Mouse (Mus musculus) bone marrow macrophage, adult 2 months (primary cell): ENCODE measurements at regions not wholly inside any gene's neighbourhood (a gene's known extent, or its start where the extent isn't known, plus 50 kb on each side); places are given as distances from the start of the nearest gene placed in this dataset.

Experiments
- H3K27ac ChIP-seq: 2 replicates; pipeline ENCODE4 v1.5.1; 2012; ENCODE audit warnings: low read depth, low read length; ENCODE audit not compliant: insufficient read depth
- H3K4me1 ChIP-seq: 2 replicates; pipeline ENCODE4 v1.6.1; 2012; ENCODE audit warnings: low read length; ENCODE audit not compliant: control insufficient read depth, insufficient read depth
- H3K4me3 ChIP-seq: 2 replicates; pipeline ENCODE4 v1.5.1; 2012; ENCODE audit warnings: mild to moderate bottlenecking, low read length, moderate library complexity; ENCODE audit not compliant: insufficient read depth
- CTCF ChIP-seq: IDR thresholded peaks from 2 replicates; pipeline ENCODE4 v1.5.1; 2012; ENCODE audit warnings: low read depth, mild to moderate bottlenecking, low read length, moderate library complexity
- POLR2A ChIP-seq: IDR thresholded peaks from 2 replicates; pipeline ENCODE4 v1.6.1; 2012; ENCODE audit warnings: mild to moderate bottlenecking, low read depth, low read length, borderline replicate concordance

DNA sequence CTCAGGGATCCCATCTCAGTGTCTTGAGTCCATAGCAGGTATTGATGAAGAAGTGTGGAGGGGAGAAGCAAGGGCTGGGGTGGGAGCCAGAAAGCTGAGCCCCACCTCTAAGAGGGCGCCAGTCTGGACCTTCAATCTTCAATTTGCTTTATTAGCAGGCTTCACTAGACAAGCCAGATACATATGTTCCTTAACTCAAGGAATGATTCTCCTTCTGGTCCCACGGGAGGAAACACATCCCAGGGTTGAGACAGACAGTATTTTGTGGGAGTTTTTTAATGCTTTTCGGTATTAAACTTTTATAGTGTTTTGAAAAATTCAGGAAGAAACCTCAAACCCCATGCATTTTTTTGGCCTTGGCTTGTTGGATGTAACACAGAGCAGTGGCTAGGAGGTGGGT lies 606.7 kb upstream of the Fam19a5 start:
- TF ChIP-seq POLR2A (no peak), CTCF (no peak)
- Histone ChIP-seq H3K4me1 (no peaks in the 10 kb centered on the region), H3K27ac (no peak overlapping the region), H3K4me3 (no peak overlapping the region)

DNA sequence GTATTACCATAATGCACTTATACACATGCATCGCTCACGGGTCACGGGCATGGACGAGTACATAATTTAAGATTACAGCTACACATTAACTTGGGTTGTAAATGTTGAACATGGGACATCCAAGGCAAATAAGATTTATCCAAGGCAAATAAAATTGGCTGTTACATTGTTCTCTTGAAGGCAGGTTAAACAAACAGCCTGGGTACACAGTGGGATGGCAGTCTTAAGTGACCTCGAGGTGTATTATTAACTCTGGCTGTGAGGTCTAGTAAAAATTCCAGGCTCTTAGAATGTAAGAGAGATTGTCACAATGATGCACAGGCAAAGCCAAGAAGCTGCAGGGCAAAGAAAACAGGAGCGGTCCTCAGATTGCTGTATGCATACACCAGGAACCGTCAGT lies 599.6 kb upstream of the Fam19a5 start:
- H3K4me3 ChIP-seq: no peak overlapping the region
- H3K27ac ChIP-seq: no peak overlapping the region
- TF ChIP-seq CTCF (no peak), POLR2A (no peak)
- no peaks in the 10 kb centered on the region for H3K4me1 ChIP-seq

DNA sequence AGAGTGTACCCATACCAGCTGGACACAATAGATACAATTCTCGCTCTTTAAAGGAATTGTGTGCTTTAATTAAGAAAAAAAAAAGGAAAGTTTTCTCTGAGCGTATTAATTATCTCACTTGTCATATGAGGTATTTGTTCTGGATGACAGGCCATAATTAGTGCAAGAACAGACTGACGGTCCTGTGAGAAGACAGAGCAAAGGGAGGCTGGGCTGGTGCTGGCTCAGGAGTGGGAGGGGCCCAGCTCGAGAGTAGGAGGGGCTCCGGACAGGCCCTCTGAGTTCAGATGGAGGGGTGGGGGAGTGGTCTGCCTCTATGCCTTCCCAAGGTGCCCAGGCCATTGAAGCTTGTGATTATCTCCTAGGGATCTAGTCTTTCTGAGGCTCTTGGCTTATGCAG lies 591.5 kb upstream of the Fam19a5 start:
- no peaks in the 10 kb centered on the region for H3K4me1 ChIP-seq
- TF ChIP-seq CTCF (no peak), POLR2A (no peak)
- H3K4me3 ChIP-seq: no peak overlapping the region

GRCm38 (mm10) chr15:86957872-86958271 lies 586.2 kb upstream of the Fam19a5 start:
- Histone ChIP-seq H3K4me3 (no peak overlapping the region), H3K4me1 (no peaks in the 10 kb centered on the region), H3K27ac (no peak overlapping the region)
- TF ChIP-seq POLR2A: no peak
- TF ChIP-seq CTCF: no peak

More for the DNA sequence above, 591.5 kb upstream of the Fam19a5 start:
- no peak overlapping the region for H3K27ac ChIP-seq

- Histone ChIP-seq H3K4me3 (no peak overlapping the region), H3K4me1 (no peaks in the 10 kb centered on the region), H3K27ac (no peak overlapping the region)
- no peak for TF ChIP-seq POLR2A
- no peak for TF ChIP-seq CTCF
Measured at GRCm38 (mm10) chr15:86962921-86963320, 581.2 kb upstream of the Fam19a5 start.

DNA sequence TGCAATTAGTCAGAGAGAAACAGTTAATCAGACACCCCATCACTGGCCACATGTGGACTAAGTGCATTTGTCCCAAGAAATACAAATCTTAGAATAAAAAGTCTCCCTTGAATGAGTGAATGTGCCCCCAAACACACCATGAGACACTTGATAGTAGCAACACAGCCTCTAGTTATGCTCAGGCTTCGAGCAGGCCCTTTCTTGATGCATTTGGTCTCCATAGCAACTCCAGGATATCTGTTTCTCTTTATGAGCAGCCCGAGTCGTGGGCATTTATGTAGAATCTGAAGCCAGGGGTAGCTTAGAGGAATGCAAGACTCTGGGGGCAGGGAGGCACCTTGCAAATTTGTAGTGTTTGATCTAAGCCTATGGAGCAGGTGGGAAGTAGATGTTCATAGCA lies 580.6 kb upstream of the Fam19a5 start:
- no peak overlapping the region for H3K27ac ChIP-seq
- H3K4me3 ChIP-seq: no peak overlapping the region
- TF ChIP-seq POLR2A (no peak), CTCF (no peak)
- no peaks in the 10 kb centered on the region for H3K4me1 ChIP-seq

GRCm38 (mm10) chr15:86971436-86971835 lies 572.7 kb upstream of the Fam19a5 start:
- H3K27ac ChIP-seq: no peak overlapping the region
- H3K4me3 ChIP-seq: no peak overlapping the region
- H3K4me1 ChIP-seq: no peaks in the 10 kb centered on the region
- TF ChIP-seq CTCF: no peak
- TF ChIP-seq POLR2A: no peak

- no peak for TF ChIP-seq CTCF
- TF ChIP-seq POLR2A: no peak
- H3K4me1 ChIP-seq: no peaks in the 10 kb centered on the region
- no peak overlapping the region for H3K27ac ChIP-seq
- H3K4me3 ChIP-seq: no peak overlapping the region
Measured at GRCm38 (mm10) chr15:86996196-86996595, 547.9 kb upstream of the Fam19a5 start.

DNA sequence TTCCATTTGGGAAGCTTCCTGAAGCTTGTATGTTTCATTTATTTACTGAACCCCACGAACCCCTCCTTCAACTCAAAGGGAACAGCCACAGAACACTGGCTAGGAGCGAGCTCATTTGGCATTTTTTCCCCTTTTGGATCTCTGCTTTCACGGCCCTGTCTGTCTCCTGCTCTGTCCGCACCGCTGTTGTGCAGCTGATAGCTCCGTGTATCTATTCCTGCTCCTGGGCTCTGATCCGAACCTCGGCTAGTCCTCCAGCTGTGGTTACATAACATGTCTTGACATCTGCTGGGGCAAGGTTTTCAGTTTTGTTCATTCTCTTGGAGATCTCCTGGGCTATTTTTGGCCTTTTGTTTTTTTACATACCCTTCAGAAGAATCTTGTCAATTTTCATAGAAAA lies 525.1 kb upstream of the Fam19a5 start:
- no peaks in the 10 kb centered on the region for H3K4me1 ChIP-seq
- TF ChIP-seq CTCF (no peak), POLR2A (no peak)
- no peak overlapping the region for H3K27ac ChIP-seq
- H3K4me3 ChIP-seq: no peak overlapping the region

- H3K27ac ChIP-seq: no peak overlapping the region
- TF ChIP-seq CTCF (no peak), POLR2A (no peak)
Measured at GRCm38 (mm10) chr15:87045971-87046370, 498.1 kb upstream of the Fam19a5 start.

GRCm38 (mm10) chr15:87054186-87054585 lies 489.9 kb upstream of the Fam19a5 start:
- Histone ChIP-seq H3K27ac (no peak overlapping the region), H3K4me3 (no peak overlapping the region), H3K4me1 (no peaks in the 10 kb centered on the region)
- TF ChIP-seq POLR2A (no peak), CTCF (no peak)

More at GRCm38 (mm10) chr15:87045971-87046370, 498.1 kb upstream of the Fam19a5 start:
- Histone ChIP-seq H3K4me3 (no peak overlapping the region), H3K4me1 (no peaks in the 10 kb centered on the region)
